Mouse (Mus musculus) stomach, postnatal 0 days (tissue): ENCODE measurements around the gene Creb3l2.

ENCODE experiments used
- CTCF ChIP-seq: IDR thresholded peaks from 2 replicates; pipeline ENCODE4 v1.5.1; 2016; ENCODE audit warnings: antibody characterized with exemption, low read depth, mild to moderate bottlenecking, moderate library complexity
- EP300 ChIP-seq: optimal IDR thresholded peaks from 2 replicates; pipeline ENCODE3; 2016; ENCODE audit warnings: antibody characterized with exemption

DNA sequence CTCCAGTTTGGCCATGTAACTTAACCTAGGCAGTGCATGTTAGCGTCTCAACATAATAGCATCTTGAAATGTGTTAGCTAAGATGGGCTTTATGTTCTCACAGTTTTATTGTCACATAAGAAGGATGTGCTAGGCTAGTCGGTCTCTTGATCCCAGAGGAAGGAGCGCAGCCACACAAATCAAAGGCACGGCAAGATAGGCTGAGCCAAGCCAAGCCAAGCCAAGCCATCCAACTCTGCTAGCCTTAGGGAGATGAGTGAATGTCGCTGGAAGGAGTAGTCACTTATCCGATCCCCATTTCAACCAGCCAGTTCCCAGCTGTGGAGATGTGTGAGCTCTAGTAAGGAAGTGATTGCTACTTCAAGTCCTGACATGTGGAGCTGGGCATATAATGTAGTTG, 75.0 kb downstream of the Creb3l2 start:
- TF ChIP-seq CTCF (no peak), EP300 (no peak)
